Mouse (Mus musculus) embryonic fibroblast, embryonic 13.5 days (primary cell): ENCODE measurements around the gene Gm45837. TPM values are rescaled to one million over a fixed set of nuclear protein-coding genes. Genes with fewer than 3 reads are reported as not detected.

Source experiments
- H3K27ac ChIP-seq: 2 replicates; pipeline ENCODE4 v1.5.1; 2012; ENCODE audit warnings: low read length, control low read depth, inconsistent platforms; ENCODE audit not compliant: insufficient read depth
- H3K4me1 ChIP-seq: 2 replicates; pipeline ENCODE4 v1.6.1; 2011; ENCODE audit warnings: low read length; ENCODE audit not compliant: control insufficient read depth, insufficient read depth
- H3K4me3 ChIP-seq: 2 replicates; pipeline ENCODE4 v1.5.1; 2011; ENCODE audit warnings: mild to moderate bottlenecking, control low read depth, low read length; ENCODE audit not compliant: insufficient read depth
- CTCF ChIP-seq: IDR thresholded peaks from 2 replicates; pipeline ENCODE4 v1.5.1; 2011; ENCODE audit warnings: mild to moderate bottlenecking, control low read depth, low read length, moderate library complexity, borderline replicate concordance; ENCODE audit not compliant: insufficient read depth
- POLR2A ChIP-seq: IDR thresholded peaks from 2 replicates; pipeline ENCODE4 v1.6.1; 2011; ENCODE audit warnings: low read depth, mild to moderate bottlenecking, control low read depth, low read length, moderate library complexity
- polyA plus RNA-seq: library from polyadenylated mRNA; stranded (reverse); fragments of >200 nt; gene quantifications from 2 replicates; pipeline ENCODE4 v1.2.4, GENCODE M21; 2011; ENCODE audit warnings: low read depth; ENCODE audit not compliant: missing spikeins, insufficient read length

Gene Gm45837
- polyA plus RNA-seq, 1 experiment: 0.54 TPM

GRCm38 (mm10) chr7:101483498-101484115 is 72.9 kb downstream of the Gm45837 start:
- no peak for TF ChIP-seq CTCF
- Histone ChIP-seq H3K27ac (no peak overlapping the region), H3K4me3 (no peak overlapping the region), H3K4me1 (no peaks in the 10 kb centered on the region)

GRCm38 (mm10) chr7:101487102-101487501 is 76.4 kb downstream of the Gm45837 start:
- Histone ChIP-seq H3K4me1 (no peaks in the 10 kb centered on the region), H3K27ac (no peak overlapping the region), H3K4me3 (no peak overlapping the region)
- TF ChIP-seq CTCF: no peak
- TF ChIP-seq POLR2A: no peak

- Histone ChIP-seq H3K4me3 (no peak overlapping the region), H3K27ac (no peak overlapping the region), H3K4me1 (no peaks in the 10 kb centered on the region)
- no peak for TF ChIP-seq CTCF
- TF ChIP-seq POLR2A: no peak
Measured at GRCm38 (mm10) chr7:101490952-101491351, 80.3 kb downstream of the Gm45837 start.

DNA sequence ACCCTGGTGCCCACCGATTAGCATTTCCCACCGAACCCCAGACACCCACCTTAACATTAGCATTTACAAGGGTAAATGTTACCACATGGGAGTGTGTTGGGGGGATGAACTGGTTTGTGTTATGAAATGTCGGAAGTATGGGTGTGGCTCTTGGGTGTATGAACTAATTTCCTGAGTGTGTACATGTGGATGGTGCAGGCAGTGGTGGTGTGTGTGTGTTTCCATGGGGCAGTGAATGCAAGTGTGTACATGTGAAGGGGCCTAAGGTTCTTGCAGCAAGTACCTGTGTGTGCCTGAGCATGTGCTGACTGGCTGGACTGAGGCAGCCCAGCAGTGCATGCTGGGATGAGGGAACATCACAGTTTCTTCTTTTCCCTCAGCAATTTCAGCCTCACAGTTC is 87.7 kb downstream of the Gm45837 start:
- no peak overlapping the region for H3K27ac ChIP-seq
- H3K4me1 ChIP-seq: no peaks in the 10 kb centered on the region
- TF ChIP-seq CTCF: no peak
- TF ChIP-seq POLR2A: no peak
- no peak overlapping the region for H3K4me3 ChIP-seq

DNA sequence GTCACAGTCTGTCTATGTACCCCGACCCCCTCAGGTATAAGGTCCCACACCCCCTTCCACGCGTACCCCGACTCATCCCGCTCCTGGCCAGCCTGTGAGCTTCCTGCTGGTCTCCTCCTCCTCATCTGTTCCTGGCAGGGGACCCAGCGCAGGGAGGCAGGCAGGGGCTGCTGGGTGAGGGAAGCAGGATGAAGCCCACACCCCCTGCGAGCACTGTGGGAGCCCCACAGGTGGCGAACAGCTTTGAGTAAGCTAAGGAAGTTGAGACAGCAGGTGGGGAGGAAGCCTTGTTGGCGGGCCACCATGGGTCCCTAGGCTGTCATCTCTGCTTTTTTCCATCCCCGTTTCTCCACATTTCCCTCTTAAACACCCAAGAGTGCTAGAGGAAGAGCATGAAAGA is 88.6 kb downstream of the Gm45837 start:
- no peaks in the 10 kb centered on the region for H3K4me1 ChIP-seq
- no peak overlapping the region for H3K4me3 ChIP-seq
- no peak for TF ChIP-seq CTCF
- no peak for TF ChIP-seq POLR2A
- H3K27ac ChIP-seq: no peak overlapping the region

DNA sequence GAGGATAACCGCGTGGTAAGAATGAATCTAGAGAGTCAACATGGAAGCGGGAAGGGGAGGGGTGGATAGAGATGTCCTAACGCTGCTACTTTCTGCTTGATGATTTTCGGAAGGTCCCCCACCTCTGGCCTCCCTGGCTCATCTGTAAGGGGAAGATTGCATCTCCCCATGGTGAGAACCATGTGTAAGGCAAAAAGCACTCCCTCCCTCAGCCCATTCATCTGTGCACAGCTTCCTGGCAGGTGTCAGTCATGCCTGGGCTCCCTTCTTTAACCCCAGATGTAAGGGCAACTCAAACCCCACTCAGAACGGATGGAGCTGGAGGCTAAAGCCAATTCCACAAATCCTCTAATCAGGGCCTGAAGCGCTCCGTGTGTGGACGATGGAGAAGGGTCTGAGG is 89.0 kb downstream of the Gm45837 start:
- no peak for TF ChIP-seq POLR2A
- TF ChIP-seq CTCF: no peak
- Histone ChIP-seq H3K4me1 (no peaks in the 10 kb centered on the region), H3K27ac (no peak overlapping the region)

DNA sequence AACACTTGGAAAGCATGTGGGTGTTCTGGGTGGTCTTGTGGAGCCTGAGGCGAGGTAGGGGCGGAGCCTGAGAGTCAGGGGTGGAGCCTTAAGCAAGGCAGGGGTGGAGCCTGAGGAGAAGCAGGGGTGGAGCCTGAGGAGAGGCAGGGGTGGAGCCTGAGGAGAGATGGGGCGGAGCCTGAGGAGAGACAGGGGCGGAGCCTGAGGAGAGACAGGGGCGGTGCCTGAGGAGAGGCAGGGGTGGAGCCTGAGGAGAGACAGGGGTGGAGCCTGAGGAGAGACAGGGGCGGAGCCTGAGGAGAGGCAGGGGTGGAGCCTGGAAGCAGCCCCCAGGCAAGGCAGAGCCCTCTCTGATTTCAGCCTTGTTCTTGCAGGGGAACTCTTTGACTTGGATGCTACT is 90.5 kb downstream of the Gm45837 start:
- no peak for TF ChIP-seq POLR2A
- no peak for TF ChIP-seq CTCF
- Histone ChIP-seq H3K4me1 (no peaks in the 10 kb centered on the region), H3K4me3 (no peak overlapping the region), H3K27ac (no peak overlapping the region)

More for the DNA sequence above, 89.0 kb downstream of the Gm45837 start:
- H3K4me3 ChIP-seq: no peak overlapping the region

DNA sequence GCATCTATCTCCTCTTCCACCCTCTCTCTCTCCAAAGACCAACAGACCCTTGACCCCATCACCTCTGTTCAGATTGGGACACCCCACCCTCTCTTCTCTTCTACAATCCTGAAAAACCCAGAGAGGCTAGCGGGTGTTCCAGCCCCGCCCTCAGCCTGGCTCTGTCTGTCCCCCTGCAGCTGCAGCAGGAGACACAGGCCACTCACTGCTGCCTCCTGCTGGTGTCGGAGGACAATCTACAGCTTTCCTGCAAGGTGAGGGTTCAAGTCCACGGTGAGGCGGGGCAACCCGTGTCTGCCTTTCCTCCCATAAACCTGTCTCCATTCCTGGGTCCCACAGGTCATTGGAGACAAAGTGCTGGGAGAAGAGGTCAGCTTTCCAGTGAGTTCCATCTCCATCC is 91.0 kb downstream of the Gm45837 start:
- no peak overlapping the region for H3K27ac ChIP-seq
- H3K4me1 ChIP-seq: no peaks in the 10 kb centered on the region
- TF ChIP-seq CTCF (peak; percentile 35; the same call in 1 of the 2 replicates), POLR2A (no peak)
- no peak overlapping the region for H3K4me3 ChIP-seq

DNA sequence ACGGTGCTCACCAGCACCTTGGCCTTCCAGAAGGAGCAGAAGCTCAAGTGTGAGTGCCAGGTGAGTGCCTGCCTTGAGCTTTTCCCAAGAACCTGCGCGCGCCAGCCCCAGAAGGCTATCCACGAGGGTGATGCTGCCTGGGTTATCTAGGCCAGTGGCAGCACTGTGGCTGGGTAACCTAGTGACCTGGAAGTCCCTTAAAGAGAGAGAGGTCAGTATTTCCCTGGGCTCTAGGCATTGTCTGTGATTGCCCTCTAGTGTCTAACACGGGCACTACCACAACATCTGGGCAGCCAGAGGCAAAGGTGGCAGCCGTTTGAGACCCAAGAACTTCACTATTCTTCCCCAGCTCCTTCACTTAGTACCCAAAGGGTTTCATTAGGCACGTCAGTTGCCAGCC is 92.7 kb downstream of the Gm45837 start:
- Histone ChIP-seq H3K4me3 (no peak overlapping the region), H3K4me1 (no peaks in the 10 kb centered on the region), H3K27ac (no peak overlapping the region)
- TF ChIP-seq CTCF (peak; percentile 59; the same call in 1 of the 2 replicates), POLR2A (no peak)

DNA sequence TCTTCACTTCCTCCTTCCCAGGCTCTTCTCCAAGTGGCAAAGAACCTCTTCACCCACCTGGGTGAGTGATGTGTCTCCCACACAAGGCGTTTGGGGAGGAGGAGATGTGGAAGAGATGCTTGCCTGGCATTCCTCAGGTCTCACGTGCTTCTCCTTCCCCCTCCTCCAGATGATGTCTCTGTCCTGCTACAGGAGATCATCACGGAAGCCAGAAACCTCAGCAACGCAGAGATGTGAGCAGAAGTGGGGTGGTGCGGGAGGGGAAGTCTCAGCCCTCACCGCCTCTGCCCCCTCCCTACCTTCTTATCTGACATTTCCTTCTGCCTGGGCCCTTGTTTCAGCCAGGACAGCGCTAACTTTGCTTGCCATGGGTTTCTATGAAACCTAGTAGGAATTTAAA is 93.1 kb downstream of the Gm45837 start:
- TF ChIP-seq POLR2A (no peak), CTCF (no peak)
- Histone ChIP-seq H3K4me1 (no peaks in the 10 kb centered on the region), H3K27ac (no peak overlapping the region), H3K4me3 (no peak overlapping the region)

GRCm38 (mm10) chr7:101504507-101504906 is 93.8 kb downstream of the Gm45837 start:
- Histone ChIP-seq H3K4me1 (no peaks in the 10 kb centered on the region), H3K27ac (no peak overlapping the region), H3K4me3 (0 out of 2 replicates have a peak overlapping the region, but pooled peaks have one; percentile 1)
- TF ChIP-seq POLR2A (no peak), CTCF (no peak)
